Mouse (Mus musculus) CH12.LX (cell line): ENCODE results near the gene Lrrc73. TPM values are rescaled to one million over a fixed set of nuclear protein-coding genes. Genes with fewer than 3 reads are reported as not detected.

Experiments used
- DNase-seq: peaks from one replicate; pipeline ENCODE4 v3.0.0-alpha.2; 2013; ENCODE audit errors: extremely low read depth
- H3K27ac ChIP-seq: 2 replicates; pipeline ENCODE4 v1.5.1; 2012; ENCODE audit warnings: low read depth, mild to moderate bottlenecking, control low read depth, moderate library complexity; ENCODE audit not compliant: insufficient read depth
- H3K27me3 ChIP-seq: replicated peaks from 2 replicates; pipeline ENCODE3; 2012; ENCODE audit warnings: inconsistent platforms
- H3K36me3 ChIP-seq, 2 experiments: replicated peaks in 1 of 2; 2 replicates each; pipeline versions ENCODE3 to v1.6.1; 2012; ENCODE audit warnings: inconsistent platforms in 1 of 2, low read length in 1 of 2, mild to moderate bottlenecking in 1 of 2, mixed read lengths in 1 of 2, moderate library complexity in 1 of 2; ENCODE audit not compliant: control insufficient read depth in 1 of 2, insufficient read depth in 1 of 2
- H3K4me1 ChIP-seq, 2 experiments: 2 replicates each; pipeline ENCODE4 v1.6.1; 2012; ENCODE audit warnings: inconsistent platforms in 1 of 2, moderate library complexity in 1 of 2; ENCODE audit not compliant: insufficient read depth in 2 of 2, control insufficient read depth in 1 of 2
- H3K4me2 ChIP-seq: 2 replicates; pipeline ENCODE4 v1.6.1; 2012; ENCODE audit warnings: low read depth, mild to moderate bottlenecking, control low read depth; ENCODE audit not compliant: poor library complexity, insufficient read depth, severe bottlenecking
- H3K4me3 ChIP-seq, 3 experiments: fragments of 150-350 bp in 1 of 3; sonication (generic) in 1 of 3; replicated peaks in 1 of 3; 2 replicates each; pipeline versions ENCODE3 to v1.5.1; 2011 to 2012; ENCODE audit warnings: low read depth in 2 of 3, low read length in 2 of 3, mild to moderate bottlenecking in 2 of 3, moderate library complexity in 2 of 3, control low read depth in 1 of 3, improper control_type of control experiment in 1 of 3, inconsistent platforms in 1 of 3, mixed read lengths in 1 of 3; ENCODE audit not compliant: poor library complexity in 1 of 3
- H3K79me2 ChIP-seq: replicated peaks from 2 replicates; pipeline ENCODE4 v1.6.1; 2012; ENCODE audit warnings: mild to moderate bottlenecking, moderate library complexity; ENCODE audit not compliant: control insufficient read depth, poor library complexity, insufficient read depth, severe bottlenecking; ENCODE audit errors: extremely low read depth
- H3K9ac ChIP-seq: 2 replicates; pipeline ENCODE4 v1.6.1; 2012; ENCODE audit warnings: low read depth, mild to moderate bottlenecking, control low read depth, moderate library complexity; ENCODE audit not compliant: insufficient read depth
- H3K9me3 ChIP-seq: replicated peaks from 2 replicates; pipeline ENCODE3; 2012; ENCODE audit warnings: low read length, inconsistent platforms, mixed read lengths
- CHD2 ChIP-seq: IDR thresholded peaks from 2 replicates; pipeline ENCODE4 v1.6.1; 2011; ENCODE audit warnings: low read length, improper control_type of control experiment
- CTCF ChIP-seq, 2 experiments: IDR thresholded peaks in 1 of 2; conservative IDR thresholded peaks in 1 of 2; 2 replicates each; pipeline ENCODE4 v1.5.1; 2011 to 2012; ENCODE audit warnings: low read depth in 2 of 2, low read length in 2 of 2, improper control_type of control experiment in 1 of 2, inconsistent platforms in 1 of 2, mild to moderate bottlenecking in 1 of 2, moderate library complexity in 1 of 2
- ETS1 ChIP-seq: conservative IDR thresholded peaks from 2 replicates; pipeline ENCODE4 v1.6.1; 2012; ENCODE audit warnings: low read depth, mild to moderate bottlenecking, inconsistent platforms, low read length, improper control_type of control experiment, moderate library complexity
- GABPA ChIP-seq: IDR thresholded peaks from 2 replicates; pipeline ENCODE4 v1.6.1; 2012; ENCODE audit warnings: low read depth, low read length, improper control_type of control experiment, inconsistent platforms; ENCODE audit not compliant: insufficient replicate concordance
- JUN ChIP-seq: IDR thresholded peaks from 2 replicates; pipeline ENCODE4 v1.6.1; 2011; ENCODE audit warnings: low read depth, mild to moderate bottlenecking, low read length, improper control_type of control experiment, moderate library complexity; ENCODE audit not compliant: insufficient read depth
- NELFE ChIP-seq: IDR thresholded peaks from 2 replicates; pipeline ENCODE4 v1.6.1; 2011; ENCODE audit warnings: low read depth, low read length, improper control_type of control experiment
- PAX5 ChIP-seq: IDR thresholded peaks from 2 replicates; pipeline ENCODE4 v1.6.1; 2012; ENCODE audit warnings: low read length, inconsistent platforms, mixed read lengths
- POLR2AphosphoS2 ChIP-seq: IDR thresholded peaks from 2 replicates; pipeline ENCODE4 v1.6.1; 2011; ENCODE audit warnings: low read depth, low read length, improper control_type of control experiment
- RAD21 ChIP-seq: IDR thresholded peaks from 2 replicates; pipeline ENCODE4 v1.6.1; 2011; ENCODE audit warnings: low read depth, mild to moderate bottlenecking, low read length, improper control_type of control experiment, moderate library complexity
- RCOR1 ChIP-seq: conservative IDR thresholded peaks from 2 replicates; pipeline ENCODE4 v1.6.1; 2012; ENCODE audit warnings: low read depth, mild to moderate bottlenecking, inconsistent platforms, low read length, improper control_type of control experiment
- USF1 ChIP-seq: IDR thresholded peaks from 2 replicates; pipeline ENCODE4 v1.6.1; 2014; ENCODE audit warnings: low read depth, mild to moderate bottlenecking, inconsistent platforms, low read length, improper control_type of control experiment
- USF2 ChIP-seq: conservative IDR thresholded peaks from 2 replicates; pipeline ENCODE4 v1.6.1; 2011; ENCODE audit warnings: low read depth, low read length, improper control_type of control experiment
- ZC3H11A ChIP-seq: IDR thresholded peaks from 2 replicates; pipeline ENCODE4 v1.6.1; 2012; ENCODE audit warnings: low read depth, mild to moderate bottlenecking, inconsistent platforms, low read length, improper control_type of control experiment
- ZMIZ1 ChIP-seq: IDR thresholded peaks from 2 replicates; pipeline ENCODE4 v1.6.1; 2012; ENCODE audit warnings: low read depth, mild to moderate bottlenecking, inconsistent platforms, low read length, improper control_type of control experiment
- ZNF384 ChIP-seq: IDR thresholded peaks from 2 replicates; pipeline ENCODE4 v1.6.1; 2012; ENCODE audit warnings: low read depth, low read length, improper control_type of control experiment, inconsistent platforms
- dilution Hi-C: fragments of 300-500 bp; cut with MboI; formaldehyde crosslinking; loops from 2 replicates; pipeline ENCODE4 v1.14.3; 2020; ENCODE audit warnings: low sequenced_read_pairs; ENCODE audit not compliant: extremely low pct_unique_long_range_greater_than_20kb, extremely low pct_ligation_motif_present
- in situ Hi-C: fragments of 300-500 bp; cut with MboI; formaldehyde crosslinking; loops from 3 replicates; pipeline ENCODE4 v1.14.3; 2019; ENCODE audit warnings: low sequenced_read_pairs, low pct_ligation_motif_present, low pct_unique_long_range_greater_than_20kb, mixed read lengths
- polyA plus RNA-seq: library from polyadenylated mRNA; unstranded; fragments of >175 nt; gene quantifications from 2 replicates; pipeline ENCODE4 v1.2.1, GENCODE M21; 2012; ENCODE audit warnings: low read depth; ENCODE audit not compliant: insufficient read length
- total RNA-seq, 2 experiments: library from RNA; depleted of rRNA; stranded (reverse); fragments of 300-350 nt in 1 of 2; fragments of >200 nt in 1 of 2; gene quantifications; 2 replicates each; pipeline ENCODE4 v1.2.3; 2012 to 2014

Gene Lrrc73
- total and polyA plus RNA-seq, 3 experiments = 1.8 to 4.0 (median 3.6) TPM

DNA sequence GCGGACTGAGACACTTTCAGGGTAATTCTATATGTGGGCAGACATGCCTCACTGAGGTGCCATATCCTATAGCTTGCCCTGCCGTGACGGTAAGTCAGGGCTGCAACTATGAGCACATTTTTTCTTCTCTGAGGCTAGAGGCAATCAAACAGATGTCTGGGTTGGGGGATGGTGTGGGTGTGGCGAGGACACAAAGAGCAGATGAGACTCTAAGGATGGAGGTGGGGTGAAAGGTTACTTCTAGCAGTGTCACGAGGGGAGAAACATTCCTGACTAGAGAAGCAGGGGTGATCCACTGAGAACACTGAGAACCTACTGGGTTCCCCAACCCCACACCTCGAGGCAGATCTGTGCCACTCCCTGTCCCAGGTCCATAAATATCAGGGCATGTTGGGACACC, 13.7 kb downstream of the Lrrc73 start:
- Histone ChIP-seq H3K4me1 (peaks cover 0 to 2% of the 10 kb centered on the region in 2 experiments; a peak in 1 of 4 replicates), H3K36me3 (peaks cover 68 to 99% of the 10 kb centered on the region in 2 experiments), H3K4me3 (no peak overlapping the region), H3K4me2 (no peak overlapping the region), H3K27me3 (no peaks in the 10 kb centered on the region), H3K9me3 (no peaks in the 10 kb centered on the region), H3K79me2 (no peaks in the 10 kb centered on the region), H3K9ac (no peak overlapping the region), H3K27ac (no peak overlapping the region)
- in situ Hi-C loops = loop anchor here (5.0 kb wide), 1 partner anchor 120 kb away; no protein-coding TSS in a partner anchor
- no peak for TF ChIP-seq JUN
- TF ChIP-seq NELFE = no peak
- TF ChIP-seq RCOR1 = no peak
- dilution Hi-C loops = no loop called here
- DNase-seq = no peak

DNA sequence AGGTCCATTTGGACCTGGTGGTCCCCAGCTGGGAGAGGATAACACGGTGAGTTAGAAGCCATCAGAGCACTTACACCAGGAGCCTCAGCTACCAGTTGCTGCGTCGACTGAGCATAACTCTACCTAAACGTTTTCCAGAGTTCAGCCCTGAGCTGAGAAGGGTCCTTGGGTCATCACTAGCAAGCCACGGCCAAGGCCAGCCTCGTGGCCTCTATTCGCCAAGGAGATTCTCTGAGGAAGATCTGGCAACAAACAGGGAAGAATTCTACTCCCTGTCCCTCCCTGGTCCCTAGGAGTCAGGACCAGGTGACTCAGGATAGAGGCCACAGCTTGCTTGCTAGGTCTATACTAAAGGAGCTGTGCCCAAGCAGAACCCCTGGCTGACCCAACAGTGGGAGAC, 14.2 kb downstream of the Lrrc73 start:
- Histone ChIP-seq H3K4me2 (no peak overlapping the region), H3K4me3 (no peak overlapping the region), H3K36me3 (peaks cover 63 to 98% of the 10 kb centered on the region in 2 experiments), H3K27ac (no peak overlapping the region), H3K4me1 (peaks cover 0 to 2% of the 10 kb centered on the region in 2 experiments; a peak in 1 of 4 replicates), H3K9ac (no peak overlapping the region), H3K79me2 (no peaks in the 10 kb centered on the region), H3K27me3 (no peaks in the 10 kb centered on the region), H3K9me3 (no peaks in the 10 kb centered on the region)
- TF ChIP-seq PAX5 = no peak
- no peak for TF ChIP-seq RAD21
- no peak for TF ChIP-seq CTCF (conservative IDR thresholded peaks at IDR 0.05 in 1 of 2, IDR thresholded peaks at IDR 0.05 in 1 of 2; ENCODE audit: low read depth in 2 of 2, low read length in 2 of 2)
- TF ChIP-seq ZNF384 = no peak
- no peak for TF ChIP-seq USF2
- TF ChIP-seq POLR2AphosphoS2 = no peak
- no peak for TF ChIP-seq USF1
- TF ChIP-seq GABPA = no peak
- TF ChIP-seq ETS1 = no peak
- TF ChIP-seq CHD2 = no peak
- TF ChIP-seq ZMIZ1 = no peak
- TF ChIP-seq ZC3H11A = no peak
- dilution Hi-C loops (no loop called here), in situ Hi-C loops (loop anchor here (5.0 kb wide), 1 partner anchor 120 kb away; no protein-coding TSS in a partner anchor)
- DNase-seq = no peak
